Mouse (Mus musculus): ENCODE measurements around the gene Rin2. TPM values are rescaled to one million over a fixed set of nuclear protein-coding genes. Genes with fewer than 3 reads are reported as not detected.

Gene Rin2
- polyA plus RNA-seq, 1 experiment from 2014 or later = 1.7 TPM

GRCm38 (mm10) chr2:145737196-145737595, 62.2 kb downstream of the Rin2 start:
- H3K27ac ChIP-seq = no peak overlapping the region
- no peaks in the 10 kb centered on the region for H3K9me3 ChIP-seq (replicated peaks)
- no peaks in the 10 kb centered on the region for H3K4me1 ChIP-seq (replicated peaks)
- DNase-seq = no peak
- WGBS (ENCODE audit: insufficient replicate concordance) = 31% methylated on average over 5 of the region's 5 CpGs
- H3K4me2 ChIP-seq = no peak overlapping the region
- H3K4me3 ChIP-seq (replicated peaks) = no peak overlapping the region
- no peak for ATAC-seq (ENCODE audit: low read depth)
- H3K27me3 ChIP-seq = no peaks in the 10 kb centered on the region
- H3K9ac ChIP-seq = no peak overlapping the region
- H3K36me3 ChIP-seq = no peaks in the 10 kb centered on the region

- no peaks in the 10 kb centered on the region for H3K36me3 ChIP-seq
- H3K27me3 ChIP-seq = no peaks in the 10 kb centered on the region
- H3K4me3 ChIP-seq (replicated peaks) = no peak overlapping the region
- H3K9me3 ChIP-seq (replicated peaks) = no peaks in the 10 kb centered on the region
- H3K9ac ChIP-seq = no peak overlapping the region
- 62% methylated on average over 5 of the region's 5 CpGs for WGBS (ENCODE audit: insufficient replicate concordance)
- no peak for ATAC-seq (ENCODE audit: low read depth)
- H3K4me1 ChIP-seq (replicated peaks) = no peaks in the 10 kb centered on the region
- DNase-seq = no peak
- no peak overlapping the region for H3K4me2 ChIP-seq
- no peak overlapping the region for H3K27ac ChIP-seq
These were observed 65.7 kb downstream of the Rin2 start for GRCm38 (mm10) chr2:145740729-145741128.

DNA sequence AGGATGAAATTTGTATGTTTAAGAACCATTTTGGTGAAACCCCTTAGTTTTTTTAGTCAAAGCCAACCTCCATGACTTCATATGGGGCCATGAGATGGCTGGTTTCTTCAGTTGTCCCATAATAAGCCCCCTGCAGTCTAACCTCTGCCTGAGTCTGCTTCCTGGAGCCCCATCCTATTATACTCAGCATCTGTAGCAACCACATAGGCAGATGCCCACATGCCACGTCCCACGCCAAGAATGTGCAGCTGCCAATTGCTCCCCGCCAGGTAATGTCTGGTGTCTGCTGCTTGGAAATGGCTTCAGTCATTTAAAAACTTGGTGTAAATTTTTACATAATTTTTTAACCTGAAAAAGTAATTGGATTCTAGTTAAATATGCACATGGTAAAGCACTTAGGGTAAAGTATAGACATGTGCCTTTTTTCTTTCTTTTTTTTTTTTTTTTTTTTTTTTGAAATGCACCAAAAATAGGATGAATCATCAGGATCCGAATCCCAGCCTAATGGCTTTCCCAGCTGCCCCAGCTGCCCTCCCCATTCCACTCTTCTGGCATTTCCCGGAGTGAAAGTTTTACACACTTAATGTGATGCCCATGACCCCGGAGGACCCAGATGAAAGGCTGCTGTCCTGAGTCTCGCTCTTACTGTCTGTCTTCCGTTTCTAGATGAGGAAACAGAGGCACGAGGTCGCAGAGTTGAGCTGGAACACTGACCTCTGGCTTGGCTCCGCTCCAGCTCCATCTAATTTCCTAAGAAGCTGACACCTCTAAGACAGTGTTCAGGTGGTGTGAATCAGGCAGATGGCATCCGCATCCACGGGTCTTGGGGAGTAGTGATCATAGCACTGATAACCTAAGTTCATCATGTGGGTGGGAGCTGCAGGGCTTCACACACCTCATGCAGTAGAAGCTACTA, 68.0 kb downstream of the Rin2 start:
- DNase-seq = no peak
- no peak overlapping the region for H3K27ac ChIP-seq
- H3K36me3 ChIP-seq = no peaks in the 10 kb centered on the region
- H3K9me3 ChIP-seq (replicated peaks) = no peaks in the 10 kb centered on the region
- no peak overlapping the region for H3K4me2 ChIP-seq
- 71% methylated on average over 13 of the region's 13 CpGs for WGBS (ENCODE audit: insufficient replicate concordance)
- H3K9ac ChIP-seq = no peak overlapping the region
- H3K4me3 ChIP-seq (replicated peaks) = no peak overlapping the region
- H3K27me3 ChIP-seq = no peaks in the 10 kb centered on the region
- no peaks in the 10 kb centered on the region for H3K4me1 ChIP-seq (replicated peaks)
- no peak for ATAC-seq (ENCODE audit: low read depth)

GRCm38 (mm10) chr2:145746406-145746805, 71.4 kb downstream of the Rin2 start:
- no peaks in the 10 kb centered on the region for H3K9me3 ChIP-seq (replicated peaks)
- H3K9ac ChIP-seq = no peak overlapping the region
- no peaks in the 10 kb centered on the region for H3K27me3 ChIP-seq
- no peaks in the 10 kb centered on the region for H3K36me3 ChIP-seq
- 30% methylated on average over 1 of the region's 1 CpGs for WGBS (ENCODE audit: insufficient replicate concordance)
- H3K4me3 ChIP-seq (replicated peaks) = no peak overlapping the region
- H3K4me2 ChIP-seq = no peak overlapping the region
- DNase-seq = no peak
- no peak overlapping the region for H3K27ac ChIP-seq
- no peaks in the 10 kb centered on the region for H3K4me1 ChIP-seq (replicated peaks)
- ATAC-seq (ENCODE audit: low read depth) = no peak

- no peaks in the 10 kb centered on the region for H3K27me3 ChIP-seq
- H3K4me2 ChIP-seq = no peak overlapping the region
- no peak overlapping the region for H3K27ac ChIP-seq
- no peak for DNase-seq
- no peak overlapping the region for H3K9ac ChIP-seq
- ATAC-seq (ENCODE audit: low read depth) = no peak
- H3K9me3 ChIP-seq (replicated peaks) = no peaks in the 10 kb centered on the region
- H3K36me3 ChIP-seq = no peaks in the 10 kb centered on the region
- no peak overlapping the region for H3K4me3 ChIP-seq (replicated peaks)
- WGBS (ENCODE audit: insufficient replicate concordance) = 60% methylated on average over 5 of the region's 5 CpGs
- no peaks in the 10 kb centered on the region for H3K4me1 ChIP-seq (replicated peaks)
These were observed 74.6 kb downstream of the Rin2 start for GRCm38 (mm10) chr2:145749645-145750044.

DNA sequence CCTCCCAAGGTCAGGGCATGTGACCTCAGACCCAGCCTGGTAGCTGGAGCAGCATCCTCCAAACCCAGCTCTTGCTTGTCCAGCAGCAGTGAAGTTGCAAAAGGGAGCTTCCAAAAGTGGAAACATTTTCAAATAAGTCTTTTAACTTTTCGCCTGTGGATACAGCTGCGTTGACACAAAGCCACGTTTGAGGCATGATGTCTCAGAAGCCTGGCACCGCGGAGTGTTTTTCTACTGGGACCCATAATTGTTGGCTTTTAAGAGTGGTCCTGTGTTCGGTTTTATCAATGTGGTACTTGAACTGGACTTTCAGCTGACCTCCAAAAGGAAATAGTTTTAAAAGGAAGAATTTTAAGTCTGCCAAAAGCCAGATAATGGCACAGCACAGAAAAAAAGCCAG, 77.6 kb downstream of the Rin2 start:
- H3K27ac ChIP-seq = no peak overlapping the region
- ATAC-seq (ENCODE audit: low read depth) (no peak), DNase-seq (no peak)
- no peaks in the 10 kb centered on the region for H3K27me3 ChIP-seq
- H3K9ac ChIP-seq = no peak overlapping the region
- 74% methylated on average over 6 of the region's 6 CpGs for WGBS (ENCODE audit: insufficient replicate concordance)
- no peak overlapping the region for H3K4me2 ChIP-seq
- H3K4me3 ChIP-seq (replicated peaks) = no peak overlapping the region
- no peaks in the 10 kb centered on the region for H3K9me3 ChIP-seq (replicated peaks)
- H3K36me3 ChIP-seq = no peaks in the 10 kb centered on the region
- no peaks in the 10 kb centered on the region for H3K4me1 ChIP-seq (replicated peaks)

GRCm38 (mm10) chr2:145753973-145754372, 79.0 kb downstream of the Rin2 start:
- H3K27ac ChIP-seq = no peak overlapping the region
- H3K9ac ChIP-seq = no peak overlapping the region
- no peaks in the 10 kb centered on the region for H3K4me1 ChIP-seq (replicated peaks)
- no peak overlapping the region for H3K4me3 ChIP-seq (replicated peaks)
- ATAC-seq (ENCODE audit: low read depth) (no peak), DNase-seq (no peak)
- no peaks in the 10 kb centered on the region for H3K36me3 ChIP-seq
- H3K9me3 ChIP-seq (replicated peaks) = no peaks in the 10 kb centered on the region
- H3K27me3 ChIP-seq = no peaks in the 10 kb centered on the region
- H3K4me2 ChIP-seq = no peak overlapping the region
- 28% methylated on average over 7 of the region's 7 CpGs for WGBS (ENCODE audit: insufficient replicate concordance)

DNA sequence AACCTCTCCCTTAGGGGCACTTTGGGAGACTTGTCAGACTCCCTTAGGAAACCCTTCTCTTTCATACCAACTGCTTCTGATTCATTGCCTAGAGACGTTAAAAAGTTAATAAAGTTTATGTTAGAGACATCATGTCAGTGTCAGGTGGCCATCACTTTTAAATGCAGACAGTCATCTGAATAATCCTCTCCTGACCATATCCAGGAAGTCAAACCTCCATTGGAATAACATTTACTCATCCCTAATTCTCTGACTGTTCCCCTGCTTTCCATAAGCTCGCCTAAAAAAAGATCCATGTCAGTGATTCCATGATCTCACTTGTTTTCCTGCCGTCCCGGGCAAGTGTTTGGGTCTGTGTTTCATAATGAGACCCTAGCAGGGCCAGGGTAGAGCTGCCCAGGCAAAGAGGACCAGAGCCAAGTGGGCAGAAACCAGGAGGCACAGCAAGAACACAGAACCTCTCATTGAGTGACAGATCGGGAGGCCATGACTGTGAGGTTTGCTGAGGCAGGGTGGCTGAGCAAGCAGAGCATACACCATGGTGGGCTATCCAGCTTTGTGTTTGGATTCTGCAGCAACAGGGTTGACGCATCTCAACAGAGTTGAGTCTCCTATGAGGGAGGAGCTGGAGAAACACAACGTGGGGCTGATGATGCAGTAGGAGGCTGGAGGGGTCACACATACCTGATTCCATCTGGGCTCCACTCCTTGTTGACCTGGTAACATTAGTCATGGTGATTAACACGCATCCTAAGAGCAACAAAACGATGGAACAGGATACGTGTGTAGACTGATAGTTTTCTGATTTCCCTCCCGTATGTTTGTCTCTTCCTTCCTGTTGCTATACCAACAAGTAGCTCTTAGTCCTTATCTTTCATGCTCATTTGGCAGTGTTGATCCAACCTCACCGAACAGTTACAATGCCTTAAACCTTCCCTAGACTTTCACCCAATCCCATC, 81.1 kb downstream of the Rin2 start:
- no peak for ATAC-seq (ENCODE audit: low read depth)
- Histone ChIP-seq H3K4me1 (replicated peaks) (no peaks in the 10 kb centered on the region), H3K9me3 (replicated peaks) (no peaks in the 10 kb centered on the region), H3K27me3 (no peaks in the 10 kb centered on the region), H3K36me3 (no peaks in the 10 kb centered on the region), H3K4me3 (replicated peaks) (no peak overlapping the region), H3K4me2 (no peak overlapping the region), H3K9ac (no peak overlapping the region), H3K27ac (no peak overlapping the region)
- WGBS (ENCODE audit: insufficient replicate concordance) = 39% methylated on average over 12 of the region's 12 CpGs
- DNase-seq = no peak

DNA sequence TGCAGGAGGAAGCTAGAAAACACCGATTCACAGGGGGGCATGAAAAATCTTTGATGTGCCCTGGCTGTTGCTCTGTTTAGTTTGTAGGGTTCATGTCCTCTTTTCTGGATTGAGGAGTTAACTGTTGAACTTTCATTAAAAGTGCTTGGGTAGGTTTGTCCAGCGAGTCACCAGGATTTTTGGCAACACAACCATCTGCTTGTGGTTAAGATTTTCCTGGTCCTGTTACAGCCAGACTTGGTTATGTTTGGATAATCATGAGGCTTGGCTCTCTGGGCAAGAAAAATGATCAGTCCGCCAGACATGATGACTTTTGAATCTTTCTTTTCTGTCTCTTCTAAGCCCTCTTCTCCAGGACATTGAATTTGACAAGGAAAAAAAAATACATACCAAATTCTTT, 85.1 kb downstream of the Rin2 start:
- Histone ChIP-seq H3K36me3 (no peaks in the 10 kb centered on the region), H3K27ac (no peak overlapping the region), H3K4me2 (no peak overlapping the region), H3K9me3 (replicated peaks) (no peaks in the 10 kb centered on the region), H3K4me3 (replicated peaks) (no peak overlapping the region), H3K27me3 (no peaks in the 10 kb centered on the region), H3K4me1 (replicated peaks) (no peaks in the 10 kb centered on the region), H3K9ac (no peak overlapping the region)
- WGBS (ENCODE audit: insufficient replicate concordance) = 45% methylated on average over 3 of the region's 3 CpGs
- DNase-seq = no peak
- ATAC-seq (ENCODE audit: low read depth) = no peak

DNA sequence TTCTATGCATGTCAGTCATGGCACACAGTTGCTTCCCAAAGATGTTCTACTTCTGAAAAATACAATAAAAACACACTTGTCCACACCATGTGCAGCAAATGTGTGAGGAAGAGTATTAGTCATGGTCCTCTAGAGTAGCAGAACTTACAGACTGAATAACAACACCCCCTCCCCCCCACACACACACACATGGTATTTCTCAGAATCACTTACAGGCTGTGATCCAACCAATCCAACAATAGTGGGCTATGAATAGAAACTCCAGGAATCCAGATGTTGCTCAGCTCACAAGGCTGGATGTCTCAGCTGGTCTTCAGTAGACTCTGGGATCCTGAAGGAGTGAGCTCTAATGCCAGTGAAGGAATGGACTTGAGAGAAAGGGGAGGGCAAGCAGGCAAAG, 86.4 kb downstream of the Rin2 start:
- no peaks in the 10 kb centered on the region for H3K9me3 ChIP-seq (replicated peaks)
- H3K4me2 ChIP-seq = no peak overlapping the region
- H3K27ac ChIP-seq = no peak overlapping the region
- H3K4me1 ChIP-seq (replicated peaks) = no peaks in the 10 kb centered on the region
- no peaks in the 10 kb centered on the region for H3K27me3 ChIP-seq
- ATAC-seq (ENCODE audit: low read depth) = no peak
- no peak for DNase-seq
- H3K4me3 ChIP-seq (replicated peaks) = no peak overlapping the region
- no peak overlapping the region for H3K9ac ChIP-seq
- H3K36me3 ChIP-seq = no peaks in the 10 kb centered on the region

- H3K9ac ChIP-seq = no peak overlapping the region
- WGBS (ENCODE audit: insufficient replicate concordance) = 48% methylated on average over 10 of the region's 10 CpGs
- no peak overlapping the region for H3K4me3 ChIP-seq (replicated peaks)
- no peak overlapping the region for H3K4me2 ChIP-seq
- H3K4me1 ChIP-seq (replicated peaks) = peaks cover 6% of the 10 kb centered on the region; the same call in 1 of the 2 replicates
- H3K27me3 ChIP-seq = no peaks in the 10 kb centered on the region
- H3K9me3 ChIP-seq (replicated peaks) = no peaks in the 10 kb centered on the region
- ATAC-seq (ENCODE audit: low read depth) = no peak
- H3K27ac ChIP-seq = no peak overlapping the region
- H3K36me3 ChIP-seq = no peaks in the 10 kb centered on the region
- no peak for DNase-seq
These were observed 94.9 kb downstream of the Rin2 start for GRCm38 (mm10) chr2:145769964-145770363.
